In genomic region chr6:91773951-91774350, GRCm38 (mm10) we compare ENCODE assay signal across 24 mouse cellular contexts. TPM values are rescaled to one million over a fixed set of nuclear protein-coding genes. Genes with fewer than 3 reads are reported as not detected.
DNase-seq lines count a peak whose midpoint lies in the region; ATAC-seq lines count a peak whose summit lies in the region.
"Had no signal": no experiment of that assay in that cellular context is flagged by ENCODE, and none has a peak within 500 bp of the region (broad histone marks: within the 10 kb centered on the region; RNA-seq: fewer than 3 reads in every experiment).

No protein-coding gene starts in this region.

- 67% methylated on average over 5 of the region's 5 CpGs for WGBS in kidney, embryonic 14.5 days
- WGBS in embryonic facial prominence, embryonic 10.5 days: 74% methylated on average over 5 of the region's 5 CpGs
- 72% methylated on average over 5 of the region's 5 CpGs for WGBS in limb, embryonic 11.5 days

- no peak overlapping the region for H3K4me3 ChIP-seq in kidney, embryonic 14.5 days (ENCODE audit: low read length)
- no peak overlapping the region for H3K4me3 ChIP-seq in embryonic facial prominence, embryonic 10.5 days
- H3K4me3 ChIP-seq in limb, embryonic 11.5 days (ENCODE audit: low read depth, low read length): no peak overlapping the region
- H3K4me3 ChIP-seq: embryonic facial prominence, embryonic 15.5 days; erythroblast, embryonic 14.5 days; forebrain, embryonic 12.5 days; heart, embryonic 10.5 days; hindbrain, embryonic 12.5 days had no signal

- H3K27me3 ChIP-seq in kidney, embryonic 14.5 days (ENCODE audit: control insufficient read depth, insufficient read depth, low read length): no peaks in the 10 kb centered on the region
- H3K27me3 ChIP-seq in embryonic facial prominence, embryonic 10.5 days (replicated peaks; ENCODE audit: low read depth, poor library complexity, severe bottlenecking): no peaks in the 10 kb centered on the region
- H3K27me3 ChIP-seq in limb, embryonic 11.5 days (ENCODE audit: control insufficient read depth, insufficient read depth, low read length): no peaks in the 10 kb centered on the region
- H3K27me3 ChIP-seq: embryonic facial prominence, embryonic 15.5 days had no signal

- H3K4me2 ChIP-seq in kidney, embryonic 14.5 days (replicated peaks; ENCODE audit: low read depth, low read length): no peak overlapping the region
- H3K4me2 ChIP-seq in limb, embryonic 11.5 days (ENCODE audit: low read depth, severe bottlenecking): no peak overlapping the region
- H3K4me2 ChIP-seq: embryonic facial prominence, embryonic 15.5 days; forebrain, embryonic 12.5 days; hindbrain, embryonic 12.5 days had no signal

- H3K9ac ChIP-seq in kidney, embryonic 14.5 days (ENCODE audit: low read depth, low read length): no peak overlapping the region
- no peak overlapping the region for H3K9ac ChIP-seq in limb, embryonic 11.5 days (ENCODE audit: low read length)
- H3K9ac ChIP-seq: embryonic facial prominence, embryonic 15.5 days; forebrain, embryonic 12.5 days; hindbrain, embryonic 12.5 days had no signal

- DNase-seq in embryo, embryonic 10 days (ENCODE audit: low spot score): peak; percentile 36
- no peak for DNase-seq in embryo, embryonic 11 days
- peak; percentile 39 to 47 for DNase-seq in kidney, postnatal 4 days
- DNase-seq in embryonic facial prominence, embryonic 10.5 days (ENCODE audit: low spot score): peak; percentile 28
- peak; percentile 50 for DNase-seq in limb, embryonic 11.5 days (ENCODE audit: low spot score)
- no peak for DNase-seq in heart, adult 18-20 months
- DNase-seq in layer of hippocampus, postnatal 10 days (ENCODE audit: low spot score in 2 of 2): no peak
- DNase-seq: adrenal gland, postnatal 10 days; cerebellum, adult 18-20 months; cerebellum, adult 9-11 months; cerebellum, postnatal 36 days; gastrocnemius, postnatal 25 days; heart, postnatal 10 days; heart, postnatal 4 days; kidney, adult 11 months had no signal

- H3K9me3 ChIP-seq in kidney, embryonic 14.5 days (ENCODE audit: control insufficient read depth, low read length): no peaks in the 10 kb centered on the region
- 0 out of 2 replicates have a peak, but pooled peaks cover 2% of the 10 kb centered on the region for H3K9me3 ChIP-seq in embryonic facial prominence, embryonic 10.5 days
- no peaks in the 10 kb centered on the region for H3K9me3 ChIP-seq in limb, embryonic 11.5 days (ENCODE audit: control insufficient read depth, low read length)
- H3K9me3 ChIP-seq: embryonic facial prominence, embryonic 15.5 days; heart, embryonic 10.5 days had no signal

- no peaks in the 10 kb centered on the region for H3K36me3 ChIP-seq in kidney, embryonic 14.5 days (ENCODE audit: control insufficient read depth, insufficient read depth, low read length)
- H3K36me3 ChIP-seq in embryonic facial prominence, embryonic 10.5 days (replicated peaks): no peaks in the 10 kb centered on the region
- H3K36me3 ChIP-seq in limb, embryonic 11.5 days (ENCODE audit: control insufficient read depth, insufficient read depth, low read length): no peaks in the 10 kb centered on the region
- H3K36me3 ChIP-seq: embryonic facial prominence, embryonic 15.5 days; forebrain, embryonic 12.5 days; hindbrain, embryonic 12.5 days had no signal

- no peak for ATAC-seq in kidney, embryonic 14.5 days (ENCODE audit: low FRiP score, low TSS enrichment)
- ATAC-seq in limb, embryonic 11.5 days (ENCODE audit: insufficient number of reproducible peaks, low FRiP score, low TSS enrichment, low read depth): no peak
- ATAC-seq: forebrain, embryonic 16.5 days; hindbrain, embryonic 16.5 days; inflammation-experienced regulatory T-cells, adult 6 months had no signal

- H3K27ac ChIP-seq in kidney, embryonic 14.5 days (ENCODE audit: low read depth, low read length): no peak overlapping the region
- H3K27ac ChIP-seq in embryonic facial prominence, embryonic 10.5 days (replicated peaks): no peak overlapping the region
- H3K27ac ChIP-seq in limb, embryonic 11.5 days (replicated peaks; ENCODE audit: low read depth, low read length): no peak overlapping the region
- H3K27ac ChIP-seq: embryonic facial prominence, embryonic 15.5 days; forebrain, embryonic 12.5 days; heart, embryonic 10.5 days; hindbrain, embryonic 12.5 days had no signal

- H3K4me1 ChIP-seq in kidney, embryonic 14.5 days (ENCODE audit: control insufficient read depth, insufficient read depth, low read length): no peaks in the 10 kb centered on the region
- peaks cover 16% of the 10 kb centered on the region for H3K4me1 ChIP-seq in embryonic facial prominence, embryonic 10.5 days
- H3K4me1 ChIP-seq in limb, embryonic 11.5 days (ENCODE audit: control insufficient read depth, insufficient read depth, low read length): no peaks in the 10 kb centered on the region
- H3K4me1 ChIP-seq: forebrain, embryonic 12.5 days; hindbrain, embryonic 12.5 days had no signal

RNA-seq across cellular contexts. Expression of gene Grip2, which starts 53.1 kb away (rescaled TPM):
- polyA plus RNA-seq in kidney, embryonic 14.5 days (2014; fragmentation: Nextera tagmentation; extraction: Ambion mirVana): 0.06 and 0.20 TPM in 2 replicates
- polyA plus RNA-seq in embryonic facial prominence, embryonic 10.5 days (2016; fragmentation: Nextera tagmentation; extraction: Ambion mirVana): 0.14 and 0.29 TPM in 2 replicates
- 0.16 and 0.33 TPM in 2 replicates for polyA plus RNA-seq in limb, embryonic 11.5 days (2014; fragmentation: Nextera tagmentation; extraction: Ambion mirVana)
- total RNA-seq in heart, adult 18-20 months (2021): 1 to 10 TPM; 7.2 to 7.4 TPM
- total RNA-seq in layer of hippocampus, postnatal 10 days (2021): 10 to 100 TPM in 1 of 2 experiments, 1 to 10 TPM in 1; 9.6 to 10.6 TPM
- polyA plus RNA-seq: erythroblast, embryonic 14.5 days had no signal

Comparison
In these comparisons a context has a peak if more than half of its experiments do, and no peak if none do; other contexts are left out.
1. DNase-seq: peak in embryo, embryonic 10 days (single experiment), kidney, postnatal 4 days (2 of 2), embryonic facial prominence, embryonic 10.5 days (single experiment) and limb, embryonic 11.5 days (single experiment); none in embryo, embryonic 11 days (single experiment), heart, adult 18-20 months (0 of 2) and layer of hippocampus, postnatal 10 days (0 of 2).